Mouse (Mus musculus): Measurements from ENCODE around the gene Zfp213.

Gene Zfp213

GRCm38 (mm10) chr17:23571084-23571483 lies 7.0 kb upstream of the Zfp213 start:
- no peak for DNase-seq

- no peak for DNase-seq
Measured at GRCm38 (mm10) chr17:23570017-23570416, 6.0 kb upstream of the Zfp213 start.

GRCm38 (mm10) chr17:23568370-23568769 lies 4.3 kb upstream of the Zfp213 start:
- no peak for DNase-seq

GRCm38 (mm10) chr17:23566787-23567186 lies 2.7 kb upstream of the Zfp213 start:
- DNase-seq: no peak

GRCm38 (mm10) chr17:23564368-23564715 lies 304 bp upstream of the Zfp213 start:
- DNase-seq: no peak

GRCm38 (mm10) chr17:23559767-23560166 lies 4.3 kb downstream of the Zfp213 start:
- peak; percentile 38 for DNase-seq

- DNase-seq: no peak
Measured at GRCm38 (mm10) chr17:23555243-23555916, 8.7 kb downstream of the Zfp213 start.

GRCm38 (mm10) chr17:23554321-23554720 lies 9.7 kb downstream of the Zfp213 start:
- no peak for DNase-seq

- DNase-seq: no peak
Measured at GRCm38 (mm10) chr17:23553634-23554120, 10.4 kb downstream of the Zfp213 start.

GRCm38 (mm10) chr17:23552896-23553633 lies 11.0 kb downstream of the Zfp213 start:
- no peak for DNase-seq

GRCm38 (mm10) chr17:23551963-23552362 lies 12.1 kb downstream of the Zfp213 start:
- DNase-seq: no peak

GRCm38 (mm10) chr17:23551416-23551815 lies 12.6 kb downstream of the Zfp213 start:
- DNase-seq: no peak

GRCm38 (mm10) chr17:23550856-23551255 lies 13.2 kb downstream of the Zfp213 start:
- no peak for DNase-seq

GRCm38 (mm10) chr17:23550188-23550791 lies 13.7 kb downstream of the Zfp213 start:
- peak; percentile 93 for DNase-seq

- peak; percentile 28 for DNase-seq
Measured at GRCm38 (mm10) chr17:23549441-23549840, 14.6 kb downstream of the Zfp213 start.

GRCm38 (mm10) chr17:23548615-23549014 lies 15.4 kb downstream of the Zfp213 start:
- DNase-seq: peak; percentile 90

- DNase-seq: no peak
Measured at GRCm38 (mm10) chr17:23547681-23548443, 16.2 kb downstream of the Zfp213 start.

- peak; percentile 86 for DNase-seq
Measured at GRCm38 (mm10) chr17:23546702-23547505, 17.1 kb downstream of the Zfp213 start.

GRCm38 (mm10) chr17:23546333-23546701 lies 17.7 kb downstream of the Zfp213 start:
- peak; percentile 79 for DNase-seq

- DNase-seq: no peak
Measured at GRCm38 (mm10) chr17:23545841-23546240, 18.2 kb downstream of the Zfp213 start.

- no peak for DNase-seq
Measured at GRCm38 (mm10) chr17:23544766-23545165, 19.3 kb downstream of the Zfp213 start.

GRCm38 (mm10) chr17:23543983-23544382 lies 20.1 kb downstream of the Zfp213 start:
- no peak for DNase-seq
